Comparison of ENCODE assay signal across 8 mouse cellular contexts in genomic region chr13:70883891-70884890, GRCm38 (mm10). TPM values are rescaled to one million over a fixed set of nuclear protein-coding genes. Genes with fewer than 3 reads are reported as not detected.
DNase-seq lines count a peak whose midpoint lies in the region; ATAC-seq lines count a peak whose summit lies in the region.

No protein-coding gene starts in this region.

- peak; percentile 94 for ATAC-seq in embryonic facial prominence, embryonic 14.5 days (ENCODE audit: low read depth)
- ATAC-seq in heart, embryonic 14.5 days (ENCODE audit: insufficient number of reproducible peaks, insufficient read depth, low FRiP score, low read depth), result peak; percentile 70
- peak; percentile 81 for ATAC-seq in neural tube, embryonic 12.5 days (ENCODE audit: low FRiP score, low read depth)
- ATAC-seq in erythroid progenitor cell, adult 5-6 weeks (replicated peaks; ENCODE audit: low FRiP score, poor library complexity, severe bottlenecking), result no peak

- no peaks in the 10 kb centered on the region for H3K36me3 ChIP-seq in embryonic facial prominence, embryonic 14.5 days (ENCODE audit: control insufficient read depth, insufficient read depth, low read length)
- no peaks in the 10 kb centered on the region for H3K36me3 ChIP-seq in heart, embryonic 14.5 days (ENCODE audit: control insufficient read depth, insufficient read depth, low read length)
- no peaks in the 10 kb centered on the region for H3K36me3 ChIP-seq in neural tube, embryonic 12.5 days

- H3K9ac ChIP-seq in embryonic facial prominence, embryonic 14.5 days (ENCODE audit: low read depth, low read length), result no peak overlapping the region
- peak overlapping the region; percentile 32; the same call in 1 of the 2 replicates for H3K9ac ChIP-seq in heart, embryonic 14.5 days (ENCODE audit: low read length)
- no peak overlapping the region for H3K9ac ChIP-seq in neural tube, embryonic 12.5 days

- no peak overlapping the region for H3K4me2 ChIP-seq in embryonic facial prominence, embryonic 14.5 days (ENCODE audit: low read depth, low read length)
- H3K4me2 ChIP-seq in heart, embryonic 14.5 days (ENCODE audit: low read length), result peak overlapping the region; percentile 53
- H3K4me2 ChIP-seq in neural tube, embryonic 12.5 days (replicated peaks), result no peak overlapping the region

- H3K27ac ChIP-seq in embryonic facial prominence, embryonic 14.5 days (replicated peaks; ENCODE audit: low read depth, low read length), result peak overlapping the region; percentile 19; the same call in 1 of the 2 replicates
- H3K27ac ChIP-seq in heart, embryonic 14.5 days (replicated peaks in 1 of 2; ENCODE audit: control insufficient read depth in 1 of 2, insufficient read depth in 1 of 2, low read depth in 2 of 2, low read length in 2 of 2), result peak overlapping the region; percentile 82 to 88
- no peak overlapping the region for H3K27ac ChIP-seq in neural tube, embryonic 12.5 days

- H3K4me3 ChIP-seq in embryonic facial prominence, embryonic 14.5 days (ENCODE audit: low read depth, low read length), result no peak overlapping the region
- H3K4me3 ChIP-seq in heart, embryonic 14.5 days (ENCODE audit: control insufficient read depth in 1 of 2, insufficient read depth in 1 of 2, low read depth in 1 of 2, low read length in 2 of 2), result no peak overlapping the region
- no peak overlapping the region for H3K4me3 ChIP-seq in neural tube, embryonic 12.5 days

- 58% methylated on average over 12 of the region's 12 CpGs for WGBS in embryonic facial prominence, embryonic 14.5 days
- WGBS in heart, embryonic 14.5 days, result 16% methylated on average over 12 of the region's 12 CpGs
- WGBS in neural tube, embryonic 12.5 days, result 74% methylated on average over 12 of the region's 12 CpGs

- H3K27me3 ChIP-seq in embryonic facial prominence, embryonic 14.5 days (replicated peaks; ENCODE audit: control insufficient read depth, insufficient read depth, low read length), result no peaks in the 10 kb centered on the region
- H3K27me3 ChIP-seq in heart, embryonic 14.5 days (ENCODE audit: control insufficient read depth, insufficient read depth, low read length), result no peaks in the 10 kb centered on the region
- no peaks in the 10 kb centered on the region for H3K27me3 ChIP-seq in neural tube, embryonic 12.5 days (replicated peaks)

- H3K9me3 ChIP-seq in embryonic facial prominence, embryonic 14.5 days (ENCODE audit: control insufficient read depth, low read length), result no peaks in the 10 kb centered on the region
- H3K9me3 ChIP-seq in heart, embryonic 14.5 days (ENCODE audit: control insufficient read depth, low read length), result no peaks in the 10 kb centered on the region
- no peaks in the 10 kb centered on the region for H3K9me3 ChIP-seq in neural tube, embryonic 12.5 days

- peak; percentile 77 for DNase-seq in testis, postnatal 10 days (ENCODE audit: low spot score)
- DNase-seq in testis, postnatal 14 days (ENCODE audit: low spot score), result no peak
- DNase-seq in embryonic facial prominence, embryonic 14.5 days (ENCODE audit: low spot score), result peak; percentile 88
- DNase-seq in layer of hippocampus, postnatal 10 days (ENCODE audit: low spot score in 2 of 2), result peak; percentile 70 to 73
- no peak for DNase-seq in spleen, adult 18-20 months

- peaks cover 12% of the 10 kb centered on the region; the same call in 1 of the 2 replicates for H3K4me1 ChIP-seq in embryonic facial prominence, embryonic 14.5 days (ENCODE audit: control insufficient read depth, insufficient read depth, low read length)
- H3K4me1 ChIP-seq in heart, embryonic 14.5 days (ENCODE audit: control insufficient read depth in 2 of 2, insufficient read depth in 2 of 2, low read length in 2 of 2), result peaks cover 19 to 21% of the 10 kb centered on the region in 2 experiments
- H3K4me1 ChIP-seq in neural tube, embryonic 12.5 days, result no peaks in the 10 kb centered on the region

RNA-seq across cellular contexts. Expression of gene Adamts16, which starts 42.6 kb away (rescaled TPM):
- 1.9 and 2.5 TPM in 2 replicates for polyA plus RNA-seq in embryonic facial prominence, embryonic 14.5 days (2014; fragmentation: Nextera tagmentation; extraction: Ambion mirVana)
- polyA plus RNA-seq in heart, embryonic 14.5 days (2014; fragmentation: Nextera tagmentation; extraction: Ambion mirVana), result 0.08 and 0.31 TPM in 2 replicates
- 10 to 100 TPM in 1 of 2 experiments, 1 to 10 TPM in 1; 6.3 to 10.9 TPM for total RNA-seq in layer of hippocampus, postnatal 10 days (2021)
- 3.0 and 3.7 TPM in 2 replicates for polyA plus RNA-seq in neural tube, embryonic 12.5 days (2016; fragmentation: Nextera tagmentation; extraction: Ambion mirVana)
- not detected in 2 replicates for total RNA-seq in erythroid progenitor cell, adult 5-6 weeks (2015; ENCODE audit: low replicate concordance)
- total RNA-seq in erythroid progenitor cell, adult 5-6 weeks (2017; ENCODE audit: low replicate concordance), result not detected in 2 replicates

Comparison
In these comparisons a context has a peak if more than half of its experiments do, and no peak if none do; other contexts are left out.
1. DNase-seq: peak in testis, postnatal 10 days (single experiment), embryonic facial prominence, embryonic 14.5 days (single experiment) and layer of hippocampus, postnatal 10 days (2 of 2); none in testis, postnatal 14 days (single experiment) and spleen, adult 18-20 months (0 of 2).